Mouse (Mus musculus) intestine, embryonic 15.5 days (tissue): ENCODE data around the gene Rxra. TPM values are rescaled to one million over a fixed set of nuclear protein-coding genes. Genes with fewer than 3 reads are reported as not detected.

ENCODE experiments used
- ATAC-seq: fragments of 200-750 bp; cut with Nextera tagmentation; 2 replicates; pipeline ENCODE4 v1.8.0; 2017; ENCODE audit warnings: moderate TSS enrichment, moderate library complexity
- H3K27ac ChIP-seq: fragments of 300-500 bp; sonication (generic); 2 replicates; pipeline ENCODE4 v1.5.1; 2015; ENCODE audit warnings: mild to moderate bottlenecking, inconsistent platforms
- H3K27me3 ChIP-seq: fragments of 300-500 bp; sonication (generic); replicated peaks from 2 replicates; pipeline ENCODE4 v1.6.1; 2015; ENCODE audit warnings: inconsistent platforms
- H3K36me3 ChIP-seq: fragments of 300-500 bp; sonication (generic); 2 replicates; pipeline ENCODE4 v1.6.1; 2015; ENCODE audit warnings: inconsistent platforms
- H3K4me1 ChIP-seq: fragments of 300-500 bp; sonication (generic); replicated peaks from 2 replicates; pipeline ENCODE4 v1.6.1; 2015; ENCODE audit warnings: inconsistent platforms
- H3K4me2 ChIP-seq: fragments of 300-500 bp; sonication (generic); replicated peaks from 2 replicates; pipeline ENCODE4 v1.6.1; 2015; ENCODE audit warnings: mild to moderate bottlenecking, inconsistent platforms
- H3K4me3 ChIP-seq: fragments of 300-500 bp; sonication (generic); replicated peaks from 2 replicates; pipeline ENCODE4 v1.5.1; 2015; ENCODE audit warnings: inconsistent platforms
- H3K9ac ChIP-seq: fragments of 300-500 bp; sonication (generic); 2 replicates; pipeline ENCODE4 v1.6.1; 2015; ENCODE audit warnings: inconsistent platforms
- H3K9me3 ChIP-seq: fragments of 300-500 bp; sonication (generic); 2 replicates; pipeline ENCODE4 v1.6.1; 2016; ENCODE audit warnings: inconsistent platforms
- WGBS: fragments of 180-500 bp; shearing (Covaris S2); methylation state at CpG from one replicate; pipeline ENCODE4 v1.1.7; 2015; 5-methylcytosine and 5-hydroxymethylcytosine counted together
- polyA plus RNA-seq: library from polyadenylated mRNA; unstranded; fragments of >200 nt; fragmentation: Nextera tagmentation; extraction: Ambion mirVana; gene quantifications from 2 replicates; pipeline ENCODE4 v1.2.1, GENCODE M21; 2015

The Rxra gene
- polyA plus RNA-seq, 1 experiment from 2014 or later, result 12.5 TPM

DNA sequence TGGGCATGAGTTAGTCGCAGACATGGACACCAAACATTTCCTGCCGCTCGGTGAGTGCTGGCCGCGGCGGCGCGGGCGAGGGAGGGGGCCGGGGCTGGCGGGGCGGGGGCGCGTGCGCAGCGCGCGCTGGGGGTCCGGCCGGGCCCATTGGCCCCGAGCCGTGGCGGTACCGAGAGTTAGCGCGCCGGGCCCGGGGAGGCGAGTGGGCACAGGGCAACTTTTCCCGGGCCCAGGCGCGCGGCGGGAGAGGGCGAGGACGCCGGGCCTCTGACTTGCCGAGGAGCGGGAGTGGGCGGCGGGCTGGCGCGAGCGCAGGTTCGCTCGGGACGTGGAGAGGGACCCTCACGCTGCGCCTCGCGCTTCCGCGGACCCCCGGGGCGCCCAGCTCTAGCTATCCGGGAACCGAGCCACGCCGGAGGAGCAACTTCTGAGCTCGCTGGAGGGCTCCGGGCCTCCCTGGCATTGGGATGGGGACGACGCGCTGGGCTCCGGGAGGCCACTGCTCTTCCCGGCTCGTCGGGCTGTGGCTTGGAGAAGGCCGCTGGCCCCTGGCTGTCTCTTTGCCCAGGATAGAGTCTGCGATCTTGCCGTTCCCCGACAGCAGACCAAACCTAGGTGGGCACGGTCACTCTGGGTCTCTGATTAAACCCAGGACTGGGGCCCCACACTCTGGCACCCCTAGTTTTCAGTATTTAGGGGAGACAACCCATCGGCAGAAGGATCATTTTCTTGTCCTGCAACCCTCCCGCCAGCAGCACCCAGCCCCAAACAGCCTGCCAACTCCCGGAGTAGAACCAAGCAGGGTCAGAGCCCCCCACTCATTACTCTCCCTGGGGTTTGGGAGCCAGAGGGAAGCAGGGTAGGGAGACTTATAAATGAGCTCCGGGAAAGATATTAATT lies 1.4 kb downstream of the Rxra start:
- Histone ChIP-seq H3K9ac (peak overlapping the region; percentile 91), H3K36me3 (no peaks in the 10 kb centered on the region), H3K27me3 (no peaks in the 10 kb centered on the region), H3K9me3 (no peaks in the 10 kb centered on the region), H3K27ac (peak overlapping the region; percentile 96), H3K4me3 (peak overlapping the region; percentile 86), H3K4me1 (peaks cover 69% of the 10 kb centered on the region), H3K4me2 (peak overlapping the region; percentile 77)
- peak; percentile 15 for ATAC-seq
- WGBS, result under 1% methylated on average over 68 of the region's 77 CpGs

DNA sequence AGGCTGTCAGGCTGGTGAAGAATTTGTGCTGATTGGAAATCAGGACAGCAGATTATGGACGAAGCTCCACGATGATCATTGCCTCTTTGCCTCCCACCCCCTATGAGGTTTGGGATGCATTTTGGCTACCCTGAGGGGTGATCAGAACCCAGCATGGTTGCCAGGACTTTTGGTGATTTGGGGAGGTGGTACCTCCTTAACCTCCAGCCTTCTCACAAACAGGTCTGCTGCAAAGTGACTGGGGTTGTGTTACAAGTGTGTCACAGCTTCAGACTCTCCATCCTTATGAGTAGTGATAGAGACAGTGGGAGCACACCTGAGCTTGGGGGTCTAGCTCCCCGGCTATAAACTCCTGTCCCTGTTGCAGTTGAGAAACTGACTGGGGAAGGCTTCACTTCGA lies 2.1 kb downstream of the Rxra start:
- Histone ChIP-seq H3K4me3 (peak overlapping the region; percentile 86), H3K9ac (peak overlapping the region; percentile 91), H3K9me3 (no peaks in the 10 kb centered on the region), H3K4me2 (peak overlapping the region; percentile 77), H3K4me1 (peaks cover 74% of the 10 kb centered on the region), H3K27ac (peak overlapping the region; percentile 96), H3K36me3 (no peaks in the 10 kb centered on the region), H3K27me3 (no peaks in the 10 kb centered on the region)
- 31% methylated on average over 4 of the region's 4 CpGs for WGBS
- ATAC-seq, result no peak

DNA sequence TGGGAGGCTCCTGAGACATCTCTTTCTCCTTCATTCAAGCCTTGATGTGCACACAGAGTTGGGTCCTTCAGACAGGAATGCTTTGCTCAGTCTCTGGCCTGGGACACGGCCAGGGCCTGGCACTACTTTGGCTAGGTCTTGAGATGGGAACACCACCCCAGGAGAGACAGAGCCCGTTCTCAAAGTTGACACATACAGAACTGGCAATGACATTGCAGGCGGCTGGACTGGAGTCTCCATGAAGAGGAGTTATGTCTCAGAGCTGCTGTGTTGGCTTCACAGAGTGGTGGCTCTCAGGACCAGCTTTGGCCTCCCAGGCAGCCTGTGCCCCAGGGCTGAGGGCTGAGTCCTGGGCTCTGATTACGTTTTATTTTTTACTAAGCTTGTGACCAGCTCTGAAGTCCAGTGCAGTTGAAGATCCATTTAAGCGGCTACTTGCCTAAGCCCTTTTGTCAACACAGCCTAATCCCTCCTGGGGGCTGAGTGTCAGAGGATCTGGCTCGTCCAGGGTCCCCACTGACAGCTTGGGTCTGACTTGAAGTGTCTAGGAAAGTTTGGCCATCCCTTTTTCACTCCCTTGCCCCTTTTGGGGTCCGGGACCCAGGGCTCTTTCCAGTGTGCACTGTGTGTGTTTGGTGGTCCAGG lies 2.7 kb downstream of the Rxra start:
- no peaks in the 10 kb centered on the region for H3K36me3 ChIP-seq
- ATAC-seq, result no peak
- no peaks in the 10 kb centered on the region for H3K27me3 ChIP-seq
- peak overlapping the region; percentile 77 for H3K4me2 ChIP-seq
- peak overlapping the region; percentile 38 for H3K27ac ChIP-seq
- H3K9me3 ChIP-seq, result no peaks in the 10 kb centered on the region
- peaks cover 78% of the 10 kb centered on the region for H3K4me1 ChIP-seq
- peak overlapping the region; percentile 91 for H3K9ac ChIP-seq
- 32% methylated on average over 7 of the region's 7 CpGs for WGBS
- peak overlapping the region; percentile 86 for H3K4me3 ChIP-seq

DNA sequence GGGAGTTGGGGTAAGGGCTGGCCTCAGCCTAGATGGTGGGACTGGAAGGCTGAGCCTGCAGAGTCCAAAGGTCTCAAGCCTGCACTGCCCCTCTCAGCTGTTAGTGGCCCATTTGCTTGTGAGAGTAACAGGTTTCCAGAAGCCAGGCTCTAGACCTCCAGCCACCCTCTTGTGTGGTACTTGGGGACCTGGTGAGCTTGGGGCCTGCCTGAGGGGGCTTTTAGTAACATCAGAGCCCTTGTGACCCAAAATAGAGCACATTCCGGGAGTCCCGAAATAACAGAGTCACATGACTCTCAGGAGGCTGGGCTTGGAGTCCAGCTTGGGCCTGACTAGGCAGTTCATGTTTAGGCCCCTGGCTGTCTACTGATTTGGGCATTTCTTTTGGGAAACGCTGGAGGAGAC lies 3.4 kb downstream of the Rxra start:
- Histone ChIP-seq H3K9ac (peak overlapping the region; percentile 36), H3K27ac (peak overlapping the region; percentile 38), H3K4me3 (peak overlapping the region; percentile 16), H3K4me1 (peaks cover 81% of the 10 kb centered on the region), H3K4me2 (peak overlapping the region; percentile 77), H3K9me3 (no peaks in the 10 kb centered on the region), H3K36me3 (no peaks in the 10 kb centered on the region), H3K27me3 (no peaks in the 10 kb centered on the region)
- peak; percentile 25; the same call in 1 of the 2 replicates for ATAC-seq
- 7% methylated on average over 3 of the region's 3 CpGs for WGBS

DNA sequence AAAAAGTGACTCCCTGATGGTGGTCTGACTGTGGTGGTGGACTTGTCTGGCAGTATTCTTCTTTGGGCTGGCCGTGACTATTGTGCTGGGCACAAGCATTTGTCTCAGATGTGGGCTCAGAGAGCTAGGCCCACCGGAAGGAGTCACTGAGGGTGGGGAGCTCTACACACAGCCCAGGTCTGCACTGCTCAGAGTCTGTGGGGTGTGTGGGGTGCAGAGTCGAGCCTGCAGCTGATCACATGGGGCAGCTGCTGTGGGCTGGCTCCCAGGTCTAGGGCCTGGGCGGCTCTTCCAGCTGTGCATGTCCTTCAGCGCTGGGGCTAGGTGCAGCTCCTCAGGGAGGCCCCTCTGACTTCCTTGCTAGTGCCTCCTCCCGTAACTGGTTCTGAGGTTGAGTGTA lies 3.8 kb downstream of the Rxra start:
- H3K27ac ChIP-seq, result peak overlapping the region; percentile 38
- no peaks in the 10 kb centered on the region for H3K36me3 ChIP-seq
- peak overlapping the region; percentile 16 for H3K4me3 ChIP-seq
- WGBS, result 37% methylated on average over 6 of the region's 6 CpGs
- ATAC-seq, result peak; percentile 49
- peak overlapping the region; percentile 36 for H3K9ac ChIP-seq
- H3K4me2 ChIP-seq, result peak overlapping the region; percentile 77
- H3K9me3 ChIP-seq, result no peaks in the 10 kb centered on the region
- H3K4me1 ChIP-seq, result peaks cover 81% of the 10 kb centered on the region
- no peaks in the 10 kb centered on the region for H3K27me3 ChIP-seq

DNA sequence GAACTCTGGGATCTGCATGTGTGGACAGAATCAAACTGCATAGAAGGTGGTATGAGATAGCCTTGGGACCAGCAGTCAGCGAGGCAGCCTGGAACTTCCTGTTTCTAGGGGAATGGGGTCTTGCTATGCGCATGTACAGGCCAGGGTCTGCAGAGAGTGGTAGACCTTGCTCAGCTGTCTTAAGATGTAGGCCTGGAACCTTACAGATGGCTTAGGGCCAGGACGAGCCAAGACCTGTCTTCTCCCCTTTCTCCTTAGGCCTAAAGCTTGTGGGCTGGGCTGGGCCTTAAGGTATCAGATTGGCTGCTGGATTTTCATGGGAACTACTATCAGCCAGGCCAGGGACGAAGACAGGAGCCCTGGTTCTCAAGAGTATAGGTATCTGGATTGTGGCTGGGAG lies 4.4 kb downstream of the Rxra start:
- H3K27ac ChIP-seq, result peak overlapping the region; percentile 38
- peak overlapping the region; percentile 36; the same call in 1 of the 2 replicates for H3K9ac ChIP-seq
- WGBS, result 82% methylated on average over 4 of the region's 4 CpGs
- H3K4me1 ChIP-seq, result peaks cover 82% of the 10 kb centered on the region
- no peak overlapping the region for H3K4me3 ChIP-seq
- H3K36me3 ChIP-seq, result no peaks in the 10 kb centered on the region
- H3K9me3 ChIP-seq, result no peaks in the 10 kb centered on the region
- no peaks in the 10 kb centered on the region for H3K27me3 ChIP-seq
- H3K4me2 ChIP-seq, result peak overlapping the region; percentile 77
- ATAC-seq, result no peak

DNA sequence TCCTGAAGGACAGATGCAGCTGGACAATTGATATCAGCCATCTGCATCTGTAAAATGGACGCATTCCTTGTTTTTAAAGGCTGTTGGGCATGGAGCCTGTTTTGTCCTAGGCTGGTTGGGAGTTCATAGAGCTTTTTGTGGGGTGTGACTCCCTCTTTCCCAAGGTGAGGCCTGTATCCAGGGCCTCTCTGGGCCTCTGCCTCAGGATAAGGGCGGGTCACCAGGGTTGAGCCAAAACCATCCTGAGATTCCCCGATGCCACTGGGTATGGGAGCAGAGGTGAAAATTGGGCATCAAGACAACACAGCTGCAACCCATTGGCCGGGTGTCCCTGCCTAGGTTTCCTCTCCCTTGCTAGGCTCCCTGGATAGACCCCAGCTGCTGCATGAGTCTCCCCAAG lies 5.2 kb downstream of the Rxra start:
- Histone ChIP-seq H3K27me3 (no peaks in the 10 kb centered on the region), H3K4me3 (no peak overlapping the region), H3K27ac (peak overlapping the region; percentile 27; the same call in 1 of the 2 replicates), H3K9me3 (no peaks in the 10 kb centered on the region), H3K4me2 (no peak overlapping the region), H3K4me1 (peaks cover 81% of the 10 kb centered on the region), H3K9ac (0 out of 2 replicates have a peak overlapping the region, but pooled peaks have one; percentile 13), H3K36me3 (no peaks in the 10 kb centered on the region)
- no peak for ATAC-seq
- 81% methylated on average over 4 of the region's 4 CpGs for WGBS

DNA sequence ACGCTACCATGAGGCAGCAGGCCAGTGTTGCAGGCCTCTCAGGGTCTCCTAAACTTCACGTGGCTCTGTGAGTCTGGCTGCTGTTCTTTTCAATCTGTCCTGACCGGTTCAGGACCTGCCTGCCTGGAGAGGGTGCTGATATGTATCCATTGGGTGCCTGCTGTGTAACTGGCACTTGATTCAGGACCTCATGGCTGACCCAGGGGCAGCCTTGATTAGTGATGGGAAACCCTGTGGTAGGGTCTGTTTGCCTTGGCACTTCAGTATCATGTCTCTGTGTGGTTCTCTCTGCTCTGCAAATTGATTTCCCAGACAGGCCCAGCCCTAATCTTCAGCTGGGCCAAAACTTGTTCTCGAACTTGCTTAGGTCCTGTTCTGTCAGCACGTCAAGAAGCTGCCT lies 5.9 kb downstream of the Rxra start:
- no peaks in the 10 kb centered on the region for H3K27me3 ChIP-seq
- peak overlapping the region; percentile 27; the same call in 1 of the 2 replicates for H3K27ac ChIP-seq
- H3K9me3 ChIP-seq, result no peaks in the 10 kb centered on the region
- 59% methylated on average over 5 of the region's 5 CpGs for WGBS
- no peak overlapping the region for H3K4me3 ChIP-seq
- 0 out of 2 replicates have a peak overlapping the region, but pooled peaks have one; percentile 13 for H3K9ac ChIP-seq
- H3K36me3 ChIP-seq, result no peaks in the 10 kb centered on the region
- ATAC-seq, result no peak
- no peak overlapping the region for H3K4me2 ChIP-seq
- H3K4me1 ChIP-seq, result peaks cover 86% of the 10 kb centered on the region

DNA sequence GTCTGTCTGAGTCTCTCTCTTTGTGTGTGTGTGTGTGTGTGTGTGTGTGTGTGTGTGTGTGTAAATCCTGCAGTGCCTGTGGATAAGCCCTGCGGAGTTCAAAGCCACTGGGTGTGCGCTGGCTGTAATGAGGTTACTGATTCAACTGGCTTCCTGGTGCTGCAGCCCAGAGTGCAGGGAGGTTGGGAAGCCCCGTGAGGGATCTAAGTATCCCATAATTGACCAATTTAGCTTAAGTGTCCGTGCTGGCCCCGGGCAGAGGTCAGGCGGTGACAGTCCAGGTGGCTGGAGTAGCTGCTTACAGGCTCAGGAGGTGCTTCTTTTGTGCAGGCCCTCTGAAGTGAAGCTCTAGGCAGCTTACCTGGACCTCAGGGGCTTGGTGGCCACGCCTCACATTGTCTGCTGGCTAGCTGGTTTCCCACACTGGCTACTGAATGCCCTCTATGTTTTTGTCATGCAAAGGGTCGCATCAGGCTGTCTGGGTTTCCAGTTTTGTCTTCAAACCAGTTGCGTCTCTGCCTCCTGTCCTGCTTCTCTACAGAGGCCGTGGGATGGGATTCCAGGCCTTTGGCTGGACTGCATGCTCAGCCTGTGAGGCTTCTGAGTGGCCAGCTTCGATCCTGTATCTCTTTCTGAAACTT lies 7.9 kb downstream of the Rxra start:
- Histone ChIP-seq H3K27ac (0 out of 2 replicates have a peak overlapping the region, but pooled peaks have one; percentile 25), H3K4me2 (0 out of 2 replicates have a peak overlapping the region, but pooled peaks have one; percentile 23), H3K9me3 (no peaks in the 10 kb centered on the region), H3K27me3 (no peaks in the 10 kb centered on the region), H3K36me3 (no peaks in the 10 kb centered on the region), H3K4me1 (peaks cover 95% of the 10 kb centered on the region), H3K9ac (peak overlapping the region; percentile 2; the same call in 1 of the 2 replicates), H3K4me3 (no peak overlapping the region)
- ATAC-seq, result no peak
- 54% methylated on average over 11 of the region's 11 CpGs for WGBS

DNA sequence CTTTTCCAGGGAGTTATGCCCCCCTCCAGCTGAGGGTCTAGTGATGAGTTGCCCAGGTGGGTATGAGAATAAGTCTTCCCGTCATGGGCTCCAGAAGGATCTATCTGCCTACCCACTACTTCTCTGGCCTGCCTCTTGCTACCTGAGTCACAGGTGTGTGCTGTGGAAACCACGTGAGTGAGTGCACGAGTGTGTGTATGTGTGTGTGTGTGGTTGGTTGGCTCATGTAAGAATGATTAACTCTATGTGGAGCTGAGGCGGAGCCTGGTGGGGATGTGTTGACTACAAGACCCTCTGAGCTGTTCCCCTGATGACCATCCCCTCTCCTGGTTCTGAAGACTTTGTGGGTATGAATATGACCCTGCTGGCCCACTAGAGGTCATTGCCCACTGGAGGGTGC lies 9.7 kb downstream of the Rxra start:
- Histone ChIP-seq H3K36me3 (no peaks in the 10 kb centered on the region), H3K27ac (no peak overlapping the region), H3K9ac (no peak overlapping the region), H3K27me3 (no peaks in the 10 kb centered on the region), H3K4me2 (no peak overlapping the region), H3K4me1 (peaks cover 89% of the 10 kb centered on the region), H3K9me3 (no peaks in the 10 kb centered on the region), H3K4me3 (no peak overlapping the region)
- ATAC-seq, result peak; percentile 31; the same call in 1 of the 2 replicates
- WGBS, result 81% methylated on average over 4 of the region's 4 CpGs

DNA sequence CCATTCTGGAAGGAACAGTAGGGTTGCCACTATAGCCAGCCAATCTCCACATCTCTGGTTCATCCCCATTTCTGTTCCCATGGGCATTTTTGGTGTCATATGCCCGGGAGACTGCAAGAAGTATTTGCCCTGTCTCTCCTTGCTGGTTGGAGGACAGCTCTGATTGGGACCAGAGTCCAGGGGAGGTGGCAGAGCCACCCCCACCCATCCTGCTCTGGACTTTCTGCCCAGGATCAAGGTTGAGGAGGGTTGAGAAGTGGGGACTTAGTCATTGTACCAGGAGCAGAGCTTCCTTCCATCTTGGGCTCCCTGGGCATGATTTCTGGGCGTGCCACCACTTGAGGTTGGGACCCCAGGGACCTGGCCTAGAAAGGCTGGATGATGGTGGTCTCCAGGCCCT lies 10.1 kb downstream of the Rxra start:
- H3K9ac ChIP-seq, result no peak overlapping the region
- H3K4me3 ChIP-seq, result no peak overlapping the region
- H3K4me2 ChIP-seq, result no peak overlapping the region
- H3K9me3 ChIP-seq, result no peaks in the 10 kb centered on the region
- H3K4me1 ChIP-seq, result peaks cover 89% of the 10 kb centered on the region
- ATAC-seq, result peak; percentile 44
- no peak overlapping the region for H3K27ac ChIP-seq
- WGBS, result 74% methylated on average over 2 of the region's 2 CpGs
- no peaks in the 10 kb centered on the region for H3K27me3 ChIP-seq
- no peaks in the 10 kb centered on the region for H3K36me3 ChIP-seq

DNA sequence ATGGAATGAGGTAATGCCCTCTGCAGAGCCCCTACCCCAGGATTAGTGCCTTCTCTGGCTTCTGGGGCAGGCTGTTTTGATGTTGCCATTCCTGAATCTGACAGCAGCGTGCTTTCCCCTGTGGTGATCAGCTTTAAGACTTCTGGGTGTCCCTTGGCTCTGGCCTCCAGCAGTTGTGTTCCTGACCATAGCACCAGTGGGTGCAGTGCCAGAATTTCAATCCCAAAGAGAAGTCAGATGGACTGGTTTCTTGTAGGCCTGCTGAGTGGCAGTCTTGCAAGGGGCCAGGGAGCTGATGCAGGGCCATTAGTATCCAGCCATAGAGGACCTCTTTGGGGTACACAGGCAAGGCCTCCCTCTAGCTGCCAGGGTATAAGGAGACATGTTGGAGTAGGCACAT lies 10.8 kb downstream of the Rxra start:
- no peak for ATAC-seq
- Histone ChIP-seq H3K27ac (0 out of 2 replicates have a peak overlapping the region, but pooled peaks have one; percentile 22), H3K4me1 (peaks cover 89% of the 10 kb centered on the region), H3K9ac (no peak overlapping the region), H3K4me2 (no peak overlapping the region), H3K36me3 (no peaks in the 10 kb centered on the region), H3K4me3 (no peak overlapping the region), H3K27me3 (no peaks in the 10 kb centered on the region), H3K9me3 (no peaks in the 10 kb centered on the region)
- 54% methylated on average over 1 of the region's 1 CpGs for WGBS
